Mouse (Mus musculus): ENCODE measurements around the gene Gm21830. TPM values are rescaled to one million over a fixed set of nuclear protein-coding genes. Genes with fewer than 3 reads are reported as not detected.

Gm21830 gene
- polyA plus RNA-seq, 2 experiments = not detected

- Histone ChIP-seq H3K27me3 (ENCODE audit: control insufficient read depth, insufficient read depth, low read length) (no peaks in the 10 kb centered on the region), H3K27ac (replicated peaks; ENCODE audit: low read depth, low read length) (no peak overlapping the region), H3K4me2 (replicated peaks; ENCODE audit: low read depth, low read length, severe bottlenecking) (no peak overlapping the region), H3K36me3 (ENCODE audit: control insufficient read depth, insufficient read depth, low read length) (no peaks in the 10 kb centered on the region), H3K9ac (ENCODE audit: low read depth, low read length, severe bottlenecking) (no peak overlapping the region), H3K4me3 (replicated peaks; ENCODE audit: low read length) (no peak overlapping the region), H3K4me1 (ENCODE audit: control insufficient read depth, insufficient read depth, low read length) (no peaks in the 10 kb centered on the region), H3K9me3 (ENCODE audit: control insufficient read depth, low read length) (no peaks in the 10 kb centered on the region)
- DNase-seq (ENCODE audit: low spot score) (peak; percentile 86), ATAC-seq (ENCODE audit: low FRiP score, low read depth) (no peak)
- TF ChIP-seq POLR2A (IDR thresholded peaks at IDR 0.05; ENCODE audit: borderline replicate concordance, extremely low read depth, insufficient read depth, insufficient read length) = no peak
- 13% methylated on average over 6 of the region's 6 CpGs for WGBS
Measured at GRCm38 (mm10) chr2:67477753-67478152, 64.2 kb downstream of the Gm21830 start.

- no peak overlapping the region for H3K4me2 ChIP-seq (replicated peaks; ENCODE audit: low read depth, low read length, severe bottlenecking)
- DNase-seq (ENCODE audit: low spot score) = no peak
- 69% methylated on average over 3 of the region's 3 CpGs for WGBS
Measured at GRCm38 (mm10) chr2:67481051-67481450, 67.5 kb downstream of the Gm21830 start.

More at GRCm38 (mm10) chr2:67481051-67481450, 67.5 kb downstream of the Gm21830 start:
- Histone ChIP-seq H3K9ac (ENCODE audit: low read depth, low read length, severe bottlenecking) (no peak overlapping the region), H3K36me3 (ENCODE audit: control insufficient read depth, insufficient read depth, low read length) (no peaks in the 10 kb centered on the region), H3K4me3 (replicated peaks; ENCODE audit: low read length) (no peak overlapping the region), H3K27me3 (ENCODE audit: control insufficient read depth, insufficient read depth, low read length) (no peaks in the 10 kb centered on the region), H3K9me3 (ENCODE audit: control insufficient read depth, low read length) (no peaks in the 10 kb centered on the region), H3K4me1 (ENCODE audit: control insufficient read depth, insufficient read depth, low read length) (0 out of 2 replicates have a peak, but pooled peaks cover 1% of the 10 kb centered on the region), H3K27ac (replicated peaks; ENCODE audit: low read depth, low read length) (no peak overlapping the region)
- no peak for ATAC-seq (ENCODE audit: low FRiP score, low read depth)
- TF ChIP-seq POLR2A (IDR thresholded peaks at IDR 0.05; ENCODE audit: borderline replicate concordance, extremely low read depth, insufficient read depth, insufficient read length) = no peak

Other genes starting within 250 kb of the Gm21830 start
- not detected in 2 replicates for gene Gm26727, start 19.5 kb downstream of the Gm21830 start, polyA plus RNA-seq (2012; rRNA removed)
- gene Gm26727, start 19.5 kb downstream of the Gm21830 start, polyA plus RNA-seq (2014; fragmentation: Nextera tagmentation; extraction: Ambion mirVana) = not detected in 2 replicates
- gene Xirp2, start 32.3 kb downstream of the Gm21830 start, polyA plus RNA-seq (2012; rRNA removed) = 0.01 and 0.04 TPM in 2 replicates
- 0.06 TPM in 1 of 2 replicates, not detected in the other for gene Xirp2, start 32.3 kb downstream of the Gm21830 start, polyA plus RNA-seq (2014; fragmentation: Nextera tagmentation; extraction: Ambion mirVana)
- gene B3galt1, start 152.1 kb downstream of the Gm21830 start, polyA plus RNA-seq (2012; rRNA removed) = 1.9 and 2.5 TPM in 2 replicates
- 8.1 and 9.3 TPM in 2 replicates for gene B3galt1, start 152.1 kb downstream of the Gm21830 start, polyA plus RNA-seq (2014; fragmentation: Nextera tagmentation; extraction: Ambion mirVana)

Measured in limb, embryonic 14.5 days (tissue).